Mouse (Mus musculus) inflammation-experienced regulatory T-cells (primary cell): ENCODE data around the gene Macrod1. TPM values are rescaled to one million over a fixed set of nuclear protein-coding genes. Genes with fewer than 3 reads are reported as not detected.

Experiments used
- polyA plus RNA-seq, 2 experiments: library from polyadenylated mRNA; unstranded; fragments of 100-300 nt; shearing (Covaris generic); gene quantifications; one replicate each; pipeline ENCODE4 v1.2.1; 2017

Macrod1 gene
- polyA plus RNA-seq = 10 to 100 TPM; 15.3 to 31.2 TPM

GRCm38 (mm10) chr19:7056248-7057087 is at the start of gene Macrod1:
Macrod1 (plus strand) TSS chr19:7056810.

GRCm38 (mm10) chr19:7019191-7019590 is 37.4 kb upstream of the Macrod1 start, which contains the start of gene Fermt3:
Fermt3 (minus strand) TSS chr19:7019469.

GRCm38 (mm10) chr19:7039841-7040636 is 16.6 kb upstream of the Macrod1 start, which contains the start of gene Stip1:
Stip1 (minus strand) TSS chr19:7039967.

GRCm38 (mm10) chr19:7105544-7105943 is 48.9 kb downstream of the Macrod1 start, which contains the start of gene Flrt1:
Flrt1 (minus strand) TSS chr19:7105729.

GRCm38 (mm10) chr19:7205753-7206736 is 149.4 kb downstream of the Macrod1 start, which contains the start of gene Otub1:
Otub1 (minus strand) TSS chr19:7206316.

GRCm38 (mm10) chr19:7217162-7217925 is 160.7 kb downstream of the Macrod1 start, which contains the start of gene Cox8a:
Cox8a (minus strand) TSS chr19:7217616.

GRCm38 (mm10) chr19:7240782-7241690 is 184.4 kb downstream of the Macrod1 start, which contains the start of gene Naa40:
Naa40 (minus strand) TSS chr19:7241183.

Other genes starting within 250 kb of the Macrod1 start
- 10 to 100 TPM; 50.1 to 58.1 TPM for gene Rps6ka4, start 216.2 kb upstream of the Macrod1 start, polyA plus RNA-seq
- gene Ccdc88b, start 198.6 kb upstream of the Macrod1 start, polyA plus RNA-seq = 10 to 100 TPM; 41.3 to 59.0 TPM
- 100 to 1,000 TPM; 141 to 157 TPM for gene Trmt112, start 147.1 kb upstream of the Macrod1 start, polyA plus RNA-seq
- 100 to 1,000 TPM; 238 to 261 TPM for gene Prdx5, start 146.7 kb upstream of the Macrod1 start, polyA plus RNA-seq
- gene Esrra, start 135.0 kb upstream of the Macrod1 start, polyA plus RNA-seq = 10 to 100 TPM; 25.6 to 26.6 TPM
- gene Catsperz, start 131.4 kb upstream of the Macrod1 start, polyA plus RNA-seq = not detected
- gene Kcnk4, start 122.3 kb upstream of the Macrod1 start, polyA plus RNA-seq = not detected
- gene Bad, start 114.9 kb upstream of the Macrod1 start, polyA plus RNA-seq = 10 to 100 TPM; 32.4 to 39.4 TPM
- 10 to 100 TPM; 14.2 to 14.5 TPM for gene Gpr137, start 114.3 kb upstream of the Macrod1 start, polyA plus RNA-seq
- 100 to 1,000 TPM; 164 to 215 TPM for gene Ppp1r14b, start 81.8 kb upstream of the Macrod1 start, polyA plus RNA-seq
- gene Plcb3, start 80.3 kb upstream of the Macrod1 start, polyA plus RNA-seq = 10 to 100 TPM; 38.5 to 43.6 TPM
- 10 to 100 TPM; 40.3 to 59.9 TPM for gene Fkbp2, start 76.3 kb upstream of the Macrod1 start, polyA plus RNA-seq
- gene Vegfb, start 69.2 kb upstream of the Macrod1 start, polyA plus RNA-seq = 10 to 100 TPM; 12.9 to 18.5 TPM
- 10 to 100 TPM; 52.2 to 52.7 TPM for gene Dnajc4, start 64.2 kb upstream of the Macrod1 start, polyA plus RNA-seq
- gene Nudt22, start 60.7 kb upstream of the Macrod1 start, polyA plus RNA-seq = 10 to 100 TPM; 24.4 to 38.2 TPM
- gene Trpt1, start 60.7 kb upstream of the Macrod1 start, polyA plus RNA-seq = 1 to 10 TPM; 5.4 to 7.0 TPM
- gene Fermt3, start 37.3 kb upstream of the Macrod1 start, polyA plus RNA-seq = 100 to 1,000 TPM; 341 to 346 TPM
- gene Stip1, start 16.8 kb upstream of the Macrod1 start, polyA plus RNA-seq = 100 to 1,000 TPM; 173 to 257 TPM
- gene Flrt1, start 48.9 kb downstream of the Macrod1 start, polyA plus RNA-seq = under 1 TPM; 0.13 to 0.88 TPM
- 10 to 100 TPM; 53.9 to 54.8 TPM for gene Otub1, start 149.5 kb downstream of the Macrod1 start, polyA plus RNA-seq
- 100 to 1,000 TPM; 406 to 412 TPM for gene Cox8a, start 160.8 kb downstream of the Macrod1 start, polyA plus RNA-seq
- 10 to 100 TPM; 45.3 to 48.1 TPM for gene Naa40, start 184.4 kb downstream of the Macrod1 start, polyA plus RNA-seq
- 1 to 10 TPM; 1.7 to 2.4 TPM for gene Rcor2, start 210.5 kb downstream of the Macrod1 start, polyA plus RNA-seq